Mouse (Mus musculus): ENCODE data around the gene Plxna4. TPM values are rescaled to one million over a fixed set of nuclear protein-coding genes. Genes with fewer than 3 reads are reported as not detected.
A peak's percentile ranks its signal among the peaks of the same experiment; 100 is the strongest.

Plxna4 gene
- polyA plus RNA-seq, 1 experiment from 2014 or later = 1.2 TPM

- Histone ChIP-seq H3K36me3 (ENCODE audit: insufficient read depth, low read length) (no peaks in the 10 kb centered on the region), H3K4me1 (ENCODE audit: insufficient read depth, low read length) (no peaks in the 10 kb centered on the region), H3K27ac (ENCODE audit: low read length) (no peak overlapping the region), H3K4me2 (replicated peaks; ENCODE audit: low read depth, low read length) (no peak overlapping the region), H3K9me3 (ENCODE audit: low read length) (no peaks in the 10 kb centered on the region), H3K27me3 (ENCODE audit: insufficient read depth, low read length) (no peaks in the 10 kb centered on the region), H3K9ac (replicated peaks; ENCODE audit: low read length) (no peak overlapping the region), H3K4me3 (ENCODE audit: low read length) (no peak overlapping the region)
- WGBS = 69% methylated on average over 2 of the region's 2 CpGs
- ATAC-seq (ENCODE audit: low FRiP score, low TSS enrichment) = no peak
These were observed 143.6 kb downstream of the Plxna4 start for GRCm38 (mm10) chr6:32444393-32444792.

- Histone ChIP-seq H3K4me1 (ENCODE audit: insufficient read depth, low read length) (no peaks in the 10 kb centered on the region), H3K9me3 (ENCODE audit: low read length) (no peaks in the 10 kb centered on the region), H3K9ac (replicated peaks; ENCODE audit: low read length) (no peak overlapping the region), H3K27ac (ENCODE audit: low read length) (no peak overlapping the region), H3K27me3 (ENCODE audit: insufficient read depth, low read length) (no peaks in the 10 kb centered on the region), H3K4me2 (replicated peaks; ENCODE audit: low read depth, low read length) (no peak overlapping the region), H3K4me3 (ENCODE audit: low read length) (no peak overlapping the region), H3K36me3 (ENCODE audit: insufficient read depth, low read length) (no peaks in the 10 kb centered on the region)
- 87% methylated on average over 1 of the region's 1 CpGs for WGBS
- no peak for ATAC-seq (ENCODE audit: low FRiP score, low TSS enrichment)
These were observed 144.3 kb downstream of the Plxna4 start for GRCm38 (mm10) chr6:32443679-32444078.

DNA sequence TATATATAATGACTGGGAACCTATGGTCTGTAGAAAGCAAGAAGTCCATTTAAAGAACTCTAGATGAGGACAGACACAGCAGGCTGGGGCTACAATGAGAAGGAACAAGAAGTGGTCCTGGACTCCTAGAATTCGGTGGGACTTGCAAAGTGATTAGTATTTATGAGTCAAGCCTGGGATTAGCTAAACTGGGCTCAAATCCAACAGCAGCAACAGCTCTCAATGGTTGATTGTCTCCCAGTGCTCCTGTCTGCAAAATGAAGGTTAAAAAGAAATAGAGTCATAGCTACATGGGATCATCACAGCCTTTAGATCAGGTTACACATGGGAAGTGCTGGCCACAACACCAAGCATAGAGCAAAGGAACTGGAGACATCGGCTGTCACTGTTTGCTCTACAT is 148.6 kb downstream of the Plxna4 start:
- H3K4me3 ChIP-seq (ENCODE audit: low read length) = no peak overlapping the region

DNA sequence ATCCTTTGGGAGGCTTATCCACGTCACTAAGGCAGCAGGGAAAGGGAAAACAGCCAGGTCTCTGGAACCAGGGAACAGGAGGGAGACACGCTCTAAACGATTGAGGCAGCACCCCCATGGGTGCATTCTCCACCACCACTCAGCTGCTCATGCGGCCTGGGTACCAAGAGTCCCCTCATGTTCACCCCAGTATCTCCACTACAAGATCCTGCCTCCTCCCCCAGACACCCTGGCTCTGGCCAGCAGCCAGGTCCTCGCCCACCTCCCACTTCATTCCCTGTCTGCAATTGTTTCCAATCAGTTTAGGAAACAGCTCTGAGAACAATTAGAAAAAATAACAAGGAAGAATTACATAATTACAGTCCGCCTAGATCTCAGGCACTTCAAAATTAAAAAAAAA is 150.8 kb downstream of the Plxna4 start:
- Histone ChIP-seq H3K4me3 (ENCODE audit: low read length) (no peak overlapping the region), H3K27ac (ENCODE audit: low read length) (no peak overlapping the region), H3K9me3 (ENCODE audit: low read length) (no peaks in the 10 kb centered on the region), H3K4me2 (replicated peaks; ENCODE audit: low read depth, low read length) (no peak overlapping the region), H3K9ac (replicated peaks; ENCODE audit: low read length) (no peak overlapping the region), H3K27me3 (ENCODE audit: insufficient read depth, low read length) (no peaks in the 10 kb centered on the region), H3K36me3 (ENCODE audit: insufficient read depth, low read length) (no peaks in the 10 kb centered on the region), H3K4me1 (ENCODE audit: insufficient read depth, low read length) (no peaks in the 10 kb centered on the region)
- 62% methylated on average over 6 of the region's 6 CpGs for WGBS
- ATAC-seq (ENCODE audit: low FRiP score, low TSS enrichment) = no peak

More for the DNA sequence above, 148.6 kb downstream of the Plxna4 start:
- ATAC-seq (ENCODE audit: low FRiP score, low TSS enrichment) = no peak
- Histone ChIP-seq H3K4me2 (replicated peaks; ENCODE audit: low read depth, low read length) (no peak overlapping the region), H3K9ac (replicated peaks; ENCODE audit: low read length) (no peak overlapping the region), H3K9me3 (ENCODE audit: low read length) (no peaks in the 10 kb centered on the region), H3K4me1 (ENCODE audit: insufficient read depth, low read length) (no peaks in the 10 kb centered on the region), H3K27ac (ENCODE audit: low read length) (no peak overlapping the region), H3K36me3 (ENCODE audit: insufficient read depth, low read length) (no peaks in the 10 kb centered on the region), H3K27me3 (ENCODE audit: insufficient read depth, low read length) (no peaks in the 10 kb centered on the region)
- 59% methylated on average over 2 of the region's 2 CpGs for whole genome bisulfite sequencing

DNA sequence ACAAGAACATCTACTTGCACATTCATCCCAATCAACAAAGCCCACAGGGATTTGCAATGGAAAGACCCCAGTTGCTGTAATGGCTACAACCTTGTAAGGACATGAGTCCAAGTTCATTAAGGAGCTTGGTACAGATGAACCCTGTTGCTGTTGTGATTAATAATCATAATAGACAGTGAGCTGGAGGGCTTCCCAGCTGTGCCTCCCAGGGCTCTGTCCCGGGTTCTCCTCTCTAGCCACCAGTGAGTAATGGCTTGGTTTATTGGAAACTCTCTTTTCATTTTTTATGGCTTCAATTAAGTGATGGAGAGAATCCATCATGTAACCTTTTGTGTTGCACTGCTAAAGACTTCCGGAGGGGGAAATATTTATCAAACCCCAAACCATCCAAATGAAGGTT is 164.9 kb downstream of the Plxna4 start:
- Histone ChIP-seq H3K4me3 (ENCODE audit: low read length) (no peak overlapping the region), H3K4me1 (ENCODE audit: insufficient read depth, low read length) (no peaks in the 10 kb centered on the region), H3K27ac (ENCODE audit: low read length) (no peak overlapping the region), H3K9ac (replicated peaks; ENCODE audit: low read length) (no peak overlapping the region), H3K27me3 (ENCODE audit: insufficient read depth, low read length) (no peaks in the 10 kb centered on the region), H3K4me2 (replicated peaks; ENCODE audit: low read depth, low read length) (no peak overlapping the region), H3K9me3 (ENCODE audit: low read length) (no peaks in the 10 kb centered on the region), H3K36me3 (ENCODE audit: insufficient read depth, low read length) (no peaks in the 10 kb centered on the region)
- WGBS = 62% methylated on average over 2 of the region's 2 CpGs
- ATAC-seq (ENCODE audit: low FRiP score, low TSS enrichment) = no peak

- H3K4me3 ChIP-seq (ENCODE audit: low read length) = no peak overlapping the region
- H3K4me1 ChIP-seq (ENCODE audit: insufficient read depth, low read length) = no peaks in the 10 kb centered on the region
- no peaks in the 10 kb centered on the region for H3K9me3 ChIP-seq (ENCODE audit: low read length)
- no peaks in the 10 kb centered on the region for H3K36me3 ChIP-seq (ENCODE audit: insufficient read depth, low read length)
- no peak overlapping the region for H3K27ac ChIP-seq (ENCODE audit: low read length)
- H3K9ac ChIP-seq (replicated peaks; ENCODE audit: low read length) = no peak overlapping the region
- ATAC-seq (ENCODE audit: low FRiP score, low TSS enrichment) = no peak
- H3K27me3 ChIP-seq (ENCODE audit: insufficient read depth, low read length) = no peaks in the 10 kb centered on the region
- no peak overlapping the region for H3K4me2 ChIP-seq (replicated peaks; ENCODE audit: low read depth, low read length)
- 65% methylated on average over 3 of the region's 3 CpGs for WGBS
These were observed 167.4 kb downstream of the Plxna4 start for GRCm38 (mm10) chr6:32420610-32421009.

DNA sequence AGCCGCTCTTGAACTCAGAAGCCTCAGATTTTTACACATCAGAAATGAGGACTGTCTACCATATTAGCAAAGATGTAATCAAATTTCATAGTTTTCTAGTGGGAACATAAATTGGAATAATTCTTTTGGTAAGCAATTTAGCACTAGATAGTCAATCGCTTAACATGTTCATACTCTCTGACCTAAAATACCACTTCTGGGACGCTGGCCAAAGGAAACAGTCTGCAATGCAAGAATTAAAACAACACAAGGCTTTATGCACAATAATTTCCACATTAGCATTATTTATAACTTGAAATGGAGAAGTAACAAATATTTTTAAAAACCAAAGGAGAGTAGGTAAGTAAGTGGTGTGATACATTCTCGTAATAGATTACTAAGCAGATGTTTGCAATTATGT is 170.6 kb downstream of the Plxna4 start:
- Histone ChIP-seq H3K27ac (ENCODE audit: low read length) (no peak overlapping the region), H3K4me3 (ENCODE audit: low read length) (no peak overlapping the region), H3K9me3 (ENCODE audit: low read length) (no peaks in the 10 kb centered on the region), H3K36me3 (ENCODE audit: insufficient read depth, low read length) (no peaks in the 10 kb centered on the region), H3K4me1 (ENCODE audit: insufficient read depth, low read length) (no peaks in the 10 kb centered on the region), H3K4me2 (replicated peaks; ENCODE audit: low read depth, low read length) (no peak overlapping the region), H3K27me3 (ENCODE audit: insufficient read depth, low read length) (no peaks in the 10 kb centered on the region), H3K9ac (replicated peaks; ENCODE audit: low read length) (no peak overlapping the region)
- no peak for ATAC-seq (ENCODE audit: low FRiP score, low TSS enrichment)
- 72% methylated on average over 4 of the region's 4 CpGs for WGBS

GRCm38 (mm10) chr6:32411325-32411724 is 176.7 kb downstream of the Plxna4 start:
- Histone ChIP-seq H3K4me1 (ENCODE audit: insufficient read depth, low read length) (0 out of 2 replicates have a peak, but pooled peaks cover 4% of the 10 kb centered on the region), H3K36me3 (ENCODE audit: insufficient read depth, low read length) (no peaks in the 10 kb centered on the region), H3K4me3 (ENCODE audit: low read length) (no peak overlapping the region), H3K9ac (replicated peaks; ENCODE audit: low read length) (no peak overlapping the region), H3K27me3 (ENCODE audit: insufficient read depth, low read length) (no peaks in the 10 kb centered on the region), H3K4me2 (replicated peaks; ENCODE audit: low read depth, low read length) (no peak overlapping the region), H3K27ac (ENCODE audit: low read length) (no peak overlapping the region), H3K9me3 (ENCODE audit: low read length) (no peaks in the 10 kb centered on the region)
- WGBS = 80% methylated on average over 5 of the region's 5 CpGs
- ATAC-seq (ENCODE audit: low FRiP score, low TSS enrichment) = no peak

DNA sequence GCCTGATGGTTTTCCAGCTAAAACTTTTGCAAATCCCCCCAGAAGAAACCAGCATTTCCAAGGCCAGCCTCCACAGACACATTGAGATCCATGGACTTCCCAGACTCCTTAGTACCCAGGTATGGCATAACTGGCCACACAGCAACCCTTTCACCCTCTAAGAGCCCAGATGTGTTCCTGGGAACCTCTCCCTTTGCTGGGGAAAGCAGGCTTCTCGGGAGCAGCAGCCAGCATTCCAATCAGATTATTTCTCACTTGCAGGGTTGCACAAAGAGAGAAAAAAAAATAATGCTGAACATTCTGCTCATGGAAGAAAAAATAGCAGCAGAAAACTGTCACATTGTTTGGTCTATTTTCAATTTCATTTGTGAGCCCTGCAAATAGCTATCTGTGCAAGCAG is 178.4 kb downstream of the Plxna4 start:
- H3K9me3 ChIP-seq (ENCODE audit: low read length) = no peaks in the 10 kb centered on the region
- no peak overlapping the region for H3K4me3 ChIP-seq (ENCODE audit: low read length)
- H3K4me2 ChIP-seq (replicated peaks; ENCODE audit: low read depth, low read length) = no peak overlapping the region
- H3K27ac ChIP-seq (ENCODE audit: low read length) = no peak overlapping the region
- ATAC-seq (ENCODE audit: low FRiP score, low TSS enrichment) = no peak
- no peaks in the 10 kb centered on the region for H3K27me3 ChIP-seq (ENCODE audit: insufficient read depth, low read length)
- H3K4me1 ChIP-seq (ENCODE audit: insufficient read depth, low read length) = 0 out of 2 replicates have a peak, but pooled peaks cover 4% of the 10 kb centered on the region
- WGBS = 26% methylated on average over 1 of the region's 1 CpGs
- no peaks in the 10 kb centered on the region for H3K36me3 ChIP-seq (ENCODE audit: insufficient read depth, low read length)
- H3K9ac ChIP-seq (replicated peaks; ENCODE audit: low read length) = no peak overlapping the region

- no peak overlapping the region for H3K9ac ChIP-seq (replicated peaks; ENCODE audit: low read length)
- peak; percentile 46; the same call in 1 of the 2 replicates for ATAC-seq (ENCODE audit: low FRiP score, low TSS enrichment)
- H3K9me3 ChIP-seq (ENCODE audit: low read length) = no peaks in the 10 kb centered on the region
- H3K27me3 ChIP-seq (ENCODE audit: insufficient read depth, low read length) = no peaks in the 10 kb centered on the region
- 12% methylated on average over 8 of the region's 8 CpGs for whole genome bisulfite sequencing
- H3K4me1 ChIP-seq (ENCODE audit: insufficient read depth, low read length) = 0 out of 2 replicates have a peak, but pooled peaks cover 4% of the 10 kb centered on the region
- no peaks in the 10 kb centered on the region for H3K36me3 ChIP-seq (ENCODE audit: insufficient read depth, low read length)
- no peak overlapping the region for H3K4me2 ChIP-seq (replicated peaks; ENCODE audit: low read depth, low read length)
- H3K4me3 ChIP-seq (ENCODE audit: low read length) = no peak overlapping the region
- H3K27ac ChIP-seq (ENCODE audit: low read length) = no peak overlapping the region
These were observed 180.3 kb downstream of the Plxna4 start for GRCm38 (mm10) chr6:32407574-32408185.
